Mouse (Mus musculus) erythroblast, embryonic 14.5 days (primary cell): ENCODE data around the gene Igfbp4. TPM values are rescaled to one million over a fixed set of nuclear protein-coding genes. Genes with fewer than 3 reads are reported as not detected.

Source experiments
- H3K27me3 ChIP-seq: 2 replicates; pipeline ENCODE4 v1.6.1; 2012; ENCODE audit warnings: inconsistent platforms; ENCODE audit not compliant: control insufficient read depth
- H3K36me3 ChIP-seq: 2 replicates; pipeline ENCODE4 v1.6.1; 2012; ENCODE audit warnings: mild to moderate bottlenecking, inconsistent platforms; ENCODE audit not compliant: control insufficient read depth
- H3K4me1 ChIP-seq: 2 replicates; pipeline ENCODE4 v1.6.1; 2012; ENCODE audit warnings: inconsistent platforms; ENCODE audit not compliant: control insufficient read depth
- H3K4me3 ChIP-seq: replicated peaks from 2 replicates; pipeline ENCODE3; 2012; ENCODE audit warnings: moderate library complexity, mild to moderate bottlenecking, inconsistent platforms
- H3K9me3 ChIP-seq: 2 replicates; pipeline ENCODE4 v1.6.1; 2012; ENCODE audit warnings: low read length, inconsistent platforms, mixed read lengths; ENCODE audit not compliant: control insufficient read depth
- GATA1 ChIP-seq: IDR thresholded peaks from 2 replicates; pipeline ENCODE4 v1.6.1; 2012; ENCODE audit warnings: low read length, inconsistent platforms, mixed read lengths
- TAL1 ChIP-seq: IDR thresholded peaks from 3 replicates; pipeline ENCODE4 v1.6.1; 2012; ENCODE audit warnings: low read length, inconsistent platforms, mixed read lengths
- polyA plus RNA-seq: library from polyadenylated mRNA; stranded (reverse); fragments of >175 nt; gene quantifications from 2 replicates; pipeline ENCODE4 v1.2.3, GENCODE M21; 2012

The Igfbp4 gene
- polyA plus RNA-seq, 1 experiment: 2.9 TPM

GRCm38 (mm10) chr11:99055143-99055542 lies 14.1 kb downstream of the Igfbp4 start:
- no peaks in the 10 kb centered on the region for H3K4me1 ChIP-seq
- H3K36me3 ChIP-seq: peaks cover 8% of the 10 kb centered on the region; the same call in 1 of the 2 replicates
- TF ChIP-seq TAL1 (no peak), GATA1 (no peak)
- H3K27me3 ChIP-seq: no peaks in the 10 kb centered on the region
- H3K4me3 ChIP-seq: no peak overlapping the region
- no peaks in the 10 kb centered on the region for H3K9me3 ChIP-seq

GRCm38 (mm10) chr11:99055571-99056452 lies 14.8 kb downstream of the Igfbp4 start:
- H3K4me1 ChIP-seq: no peaks in the 10 kb centered on the region
- H3K9me3 ChIP-seq: no peaks in the 10 kb centered on the region
- no peak for TF ChIP-seq TAL1
- no peak for TF ChIP-seq GATA1
- no peak overlapping the region for H3K4me3 ChIP-seq
- peaks cover 8% of the 10 kb centered on the region; the same call in 1 of the 2 replicates for H3K36me3 ChIP-seq
- 0 out of 2 replicates have a peak, but pooled peaks cover 2% of the 10 kb centered on the region for H3K27me3 ChIP-seq

GRCm38 (mm10) chr11:99060435-99060834 lies 19.4 kb downstream of the Igfbp4 start:
- Histone ChIP-seq H3K36me3 (no peaks in the 10 kb centered on the region), H3K9me3 (no peaks in the 10 kb centered on the region), H3K4me1 (no peaks in the 10 kb centered on the region), H3K27me3 (0 out of 2 replicates have a peak, but pooled peaks cover 2% of the 10 kb centered on the region), H3K4me3 (no peak overlapping the region)
- TF ChIP-seq TAL1: no peak
- no peak for TF ChIP-seq GATA1

GRCm38 (mm10) chr11:99062661-99063060 lies 21.6 kb downstream of the Igfbp4 start:
- Histone ChIP-seq H3K4me1 (no peaks in the 10 kb centered on the region), H3K9me3 (no peaks in the 10 kb centered on the region), H3K4me3 (no peak overlapping the region), H3K36me3 (no peaks in the 10 kb centered on the region), H3K27me3 (0 out of 2 replicates have a peak, but pooled peaks cover 2% of the 10 kb centered on the region)
- no peak for TF ChIP-seq TAL1

GRCm38 (mm10) chr11:99063406-99064131 lies 22.5 kb downstream of the Igfbp4 start:
- 0 out of 2 replicates have a peak, but pooled peaks cover 2% of the 10 kb centered on the region for H3K27me3 ChIP-seq
- TF ChIP-seq GATA1 (no peak), TAL1 (no peak)

GRCm38 (mm10) chr11:99065353-99065752 lies 24.3 kb downstream of the Igfbp4 start:
- TF ChIP-seq TAL1: no peak
- no peak for TF ChIP-seq GATA1
- Histone ChIP-seq H3K9me3 (no peaks in the 10 kb centered on the region), H3K4me1 (no peaks in the 10 kb centered on the region), H3K36me3 (no peaks in the 10 kb centered on the region), H3K4me3 (no peak overlapping the region), H3K27me3 (0 out of 2 replicates have a peak, but pooled peaks cover under 1% of the 10 kb centered on the region)

More at GRCm38 (mm10) chr11:99063406-99064131, 22.5 kb downstream of the Igfbp4 start:
- Histone ChIP-seq H3K4me1 (no peaks in the 10 kb centered on the region), H3K4me3 (no peak overlapping the region), H3K36me3 (no peaks in the 10 kb centered on the region), H3K9me3 (no peaks in the 10 kb centered on the region)

- Histone ChIP-seq H3K27me3 (no peaks in the 10 kb centered on the region), H3K36me3 (no peaks in the 10 kb centered on the region)
These were observed 24.9 kb downstream of the Igfbp4 start for GRCm38 (mm10) chr11:99065979-99066378.

GRCm38 (mm10) chr11:99067591-99067990 lies 26.5 kb downstream of the Igfbp4 start:
- Histone ChIP-seq H3K36me3 (no peaks in the 10 kb centered on the region), H3K27me3 (no peaks in the 10 kb centered on the region), H3K4me1 (no peaks in the 10 kb centered on the region), H3K4me3 (no peak overlapping the region), H3K9me3 (no peaks in the 10 kb centered on the region)
- TF ChIP-seq GATA1: no peak
- TF ChIP-seq TAL1: no peak

More at GRCm38 (mm10) chr11:99065979-99066378, 24.9 kb downstream of the Igfbp4 start:
- no peaks in the 10 kb centered on the region for H3K4me1 ChIP-seq
- H3K9me3 ChIP-seq: no peaks in the 10 kb centered on the region
- no peak overlapping the region for H3K4me3 ChIP-seq
- no peak for TF ChIP-seq GATA1
- TF ChIP-seq TAL1: no peak

- Histone ChIP-seq H3K4me1 (no peaks in the 10 kb centered on the region), H3K9me3 (no peaks in the 10 kb centered on the region), H3K36me3 (no peaks in the 10 kb centered on the region), H3K27me3 (no peaks in the 10 kb centered on the region), H3K4me3 (no peak overlapping the region)
- TF ChIP-seq TAL1 (no peak), GATA1 (no peak)
These were observed 27.4 kb downstream of the Igfbp4 start for GRCm38 (mm10) chr11:99068455-99068854.
